ENCODE assay signal across 7 mouse cellular contexts in the genomic region with DNA sequence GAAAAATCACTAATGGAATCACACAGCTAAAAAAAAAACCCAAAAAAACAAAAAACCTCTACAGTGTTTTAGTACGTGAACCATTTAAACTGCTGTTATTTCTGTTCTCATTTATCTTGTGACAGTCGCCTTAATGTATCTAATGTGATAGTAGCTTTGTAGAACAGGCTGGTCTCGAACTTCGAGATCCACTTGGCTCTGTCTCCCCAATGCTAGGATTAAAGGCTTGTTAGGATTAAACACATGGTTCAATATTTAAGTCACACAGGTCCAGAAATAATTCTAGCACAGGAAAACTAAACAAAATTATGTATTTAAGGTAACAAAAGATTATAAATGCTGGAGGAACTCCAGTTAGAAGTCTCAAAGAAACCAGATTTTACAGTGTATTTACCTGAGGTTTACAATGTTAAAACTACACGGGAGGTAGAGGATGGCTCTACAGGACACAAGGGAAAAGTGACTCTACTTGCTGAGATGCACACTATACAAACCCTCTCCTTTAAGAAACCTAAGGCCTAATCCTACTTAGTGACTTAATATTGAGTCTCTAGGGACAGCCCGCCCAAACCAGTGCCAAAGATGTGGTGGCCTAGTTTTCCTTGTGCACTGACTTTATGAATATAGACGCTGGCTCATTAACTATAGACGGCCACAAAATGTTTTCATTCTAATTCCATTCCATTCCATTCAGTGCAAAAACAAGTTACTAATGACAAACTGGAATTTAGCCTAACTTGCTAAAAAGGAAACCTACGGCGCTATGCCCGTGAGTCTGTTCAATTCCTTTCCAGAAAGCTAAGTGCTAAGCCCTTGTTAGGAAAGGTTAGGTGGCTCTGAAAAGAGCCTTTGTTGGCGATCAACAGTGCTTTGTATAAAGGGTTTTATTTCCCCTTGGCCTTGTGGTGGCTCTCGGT. TPM values are rescaled to one million over a fixed set of nuclear protein-coding genes. Genes with fewer than 3 reads are reported as not detected.
A peak's percentile ranks its signal among the peaks of the same experiment; 100 is the strongest.
DNase-seq lines count a peak whose midpoint lies in the region; ATAC-seq lines count a peak whose summit lies in the region.

No protein-coding gene starts in this region.

- H3K9me3 ChIP-seq in lung, embryonic 16.5 days (ENCODE audit: control insufficient read depth, low read length): no peaks in the 10 kb centered on the region
- H3K9me3 ChIP-seq in hindbrain, embryonic 16.5 days (ENCODE audit: control insufficient read depth, low read length): no peaks in the 10 kb centered on the region

- no peaks in the 10 kb centered on the region for H3K27me3 ChIP-seq in lung, embryonic 16.5 days (ENCODE audit: control insufficient read depth, insufficient read depth, low read depth, low read length)
- H3K27me3 ChIP-seq in hindbrain, embryonic 16.5 days (replicated peaks; ENCODE audit: control insufficient read depth, insufficient read depth, low read length): no peaks in the 10 kb centered on the region

- H3K4me2 ChIP-seq in lung, embryonic 16.5 days (ENCODE audit: low read depth, low read length): peak overlapping the region; percentile 86
- H3K4me2 ChIP-seq in hindbrain, embryonic 16.5 days (ENCODE audit: low read length): peak overlapping the region; percentile 90

- WGBS in lung, embryonic 16.5 days: 2% methylated on average over 13 of the region's 13 CpGs
- 3% methylated on average over 13 of the region's 13 CpGs for WGBS in hindbrain, embryonic 16.5 days

- no peaks in the 10 kb centered on the region for H3K36me3 ChIP-seq in lung, embryonic 16.5 days (ENCODE audit: control insufficient read depth, insufficient read depth, low read length)
- no peaks in the 10 kb centered on the region for H3K36me3 ChIP-seq in hindbrain, embryonic 16.5 days (ENCODE audit: control insufficient read depth, insufficient read depth, low read length)

- DNase-seq in lung, postnatal 14 days: no peak
- peak; percentile 72 for DNase-seq in c-Kit-positive CD71-positive TER-119-positive erythroid progenitor cells, embryonic 14.5 days (ENCODE audit: low spot score)
- DNase-seq in naive thymus-derived CD4-positive, alpha-beta T cell, adult 2 months (ENCODE audit: low read depth): peak; percentile 50
- DNase-seq in frontal cortex, postnatal 36 days (ENCODE audit: low spot score in 2 of 2): no peak
- no peak for DNase-seq in spleen, postnatal 14 days (ENCODE audit: low spot score in 2 of 2)

- H3K27ac ChIP-seq in lung, embryonic 16.5 days (ENCODE audit: low read length): peak overlapping the region; percentile 96
- peak overlapping the region; percentile 66 for H3K27ac ChIP-seq in hindbrain, embryonic 16.5 days (ENCODE audit: low read depth, low read length)

- H3K4me3 ChIP-seq in lung, embryonic 16.5 days (ENCODE audit: low read length): peak overlapping the region; percentile 46
- peak overlapping the region; percentile 37 for H3K4me3 ChIP-seq in hindbrain, embryonic 16.5 days (ENCODE audit: low read length)

- peak overlapping the region; percentile 68 for H3K9ac ChIP-seq in lung, embryonic 16.5 days (ENCODE audit: low read length)
- peak overlapping the region; percentile 43 for H3K9ac ChIP-seq in hindbrain, embryonic 16.5 days (ENCODE audit: low read depth, low read length)

- peaks cover 19% of the 10 kb centered on the region for H3K4me1 ChIP-seq in lung, embryonic 16.5 days (replicated peaks; ENCODE audit: control insufficient read depth, insufficient read depth, low read length)
- H3K4me1 ChIP-seq in hindbrain, embryonic 16.5 days (ENCODE audit: control insufficient read depth, insufficient read depth, low read depth, low read length): peaks cover 15% of the 10 kb centered on the region

- no peak for ATAC-seq in lung, embryonic 16.5 days (ENCODE audit: low read depth)
- ATAC-seq in hindbrain, embryonic 16.5 days: no peak

RNA-seq across cellular contexts. Expression of a gene that starts 0.7 kb away (rescaled TPM):
- 23.6 and 24.3 TPM in 2 replicates for polyA plus RNA-seq in lung, embryonic 16.5 days (2015; fragmentation: Nextera tagmentation; extraction: Ambion mirVana)
- polyA plus RNA-seq in hindbrain, embryonic 16.5 days (2015; fragmentation: Nextera tagmentation; extraction: Ambion mirVana): 6.5 and 6.7 TPM in 2 replicates

RNA-seq across cellular contexts. Expression of a gene that starts 0.8 kb away (rescaled TPM):
- 36.8 and 53.7 TPM in 2 replicates for polyA plus RNA-seq in lung, embryonic 16.5 days (2015; fragmentation: Nextera tagmentation; extraction: Ambion mirVana)
- polyA plus RNA-seq in hindbrain, embryonic 16.5 days (2015; fragmentation: Nextera tagmentation; extraction: Ambion mirVana): 3.0 and 5.8 TPM in 2 replicates

RNA-seq across cellular contexts. Expression of a gene that starts 1.1 kb away (rescaled TPM):
- polyA plus RNA-seq in lung, embryonic 16.5 days (2015; fragmentation: Nextera tagmentation; extraction: Ambion mirVana): 12.9 and 16.4 TPM in 2 replicates
- polyA plus RNA-seq in hindbrain, embryonic 16.5 days (2015; fragmentation: Nextera tagmentation; extraction: Ambion mirVana): 2.2 and 2.5 TPM in 2 replicates

RNA-seq across cellular contexts. Expression of a gene that starts 6.2 kb away (rescaled TPM):
- polyA plus RNA-seq in lung, embryonic 16.5 days (2015; fragmentation: Nextera tagmentation; extraction: Ambion mirVana): 6.6 and 7.3 TPM in 2 replicates
- polyA plus RNA-seq in hindbrain, embryonic 16.5 days (2015; fragmentation: Nextera tagmentation; extraction: Ambion mirVana): 0.70 and 0.87 TPM in 2 replicates

RNA-seq across cellular contexts. Expression of a gene that starts 6.5 kb away (rescaled TPM):
- 2.3 and 15.3 TPM in 2 replicates for polyA plus RNA-seq in lung, embryonic 16.5 days (2015; fragmentation: Nextera tagmentation; extraction: Ambion mirVana)
- polyA plus RNA-seq in hindbrain, embryonic 16.5 days (2015; fragmentation: Nextera tagmentation; extraction: Ambion mirVana): not detected in 2 replicates

Comparison
In these comparisons a context has a peak if more than half of its experiments do, and no peak if none do; other contexts are left out.
1. DNase-seq: peak in c-Kit-positive CD71-positive TER-119-positive erythroid progenitor cells, embryonic 14.5 days (single experiment) and naive thymus-derived CD4-positive, alpha-beta T cell, adult 2 months (single experiment); none in lung, postnatal 14 days (single experiment), frontal cortex, postnatal 36 days (0 of 2) and spleen, postnatal 14 days (0 of 2).